Comparison of ENCODE assay signal across 9 mouse cellular contexts in genomic region chr8:125910365-125911228, GRCm38 (mm10). TPM values are rescaled to one million over a fixed set of nuclear protein-coding genes. Genes with fewer than 3 reads are reported as not detected.
A peak's percentile ranks its signal among the peaks of the same experiment; 100 is the strongest.
DNase-seq lines count a peak whose midpoint lies in the region; ATAC-seq and TF ChIP-seq lines count a peak whose summit lies in the region.
"Had no signal": no experiment of that assay in that cellular context is flagged by ENCODE, and none has a peak within 500 bp of the region (broad histone marks: within the 10 kb centered on the region; RNA-seq: fewer than 3 reads in every experiment).

Gene Map3k21 (plus strand): TSS chr8:125910450.

- peak within 1 kb of the TSS; percentile 99 for H3K4me2 ChIP-seq in heart, embryonic 13.5 days
- H3K4me2 ChIP-seq in limb, embryonic 12.5 days = peak within 1 kb of the TSS; percentile 100

- H3K9ac ChIP-seq in heart, embryonic 13.5 days = peak within 1 kb of the TSS; percentile 68
- peak within 1 kb of the TSS; percentile 54 for H3K9ac ChIP-seq in limb, embryonic 12.5 days (replicated peaks)

- H3K27me3 ChIP-seq in heart, embryonic 13.5 days (replicated peaks) = peaks cover 75% of the 10 kb centered on the region
- peaks cover 78% of the 10 kb centered on the region for H3K27me3 ChIP-seq in limb, embryonic 12.5 days

- DNase-seq in right cerebral cortex, postnatal 25 days = peak; percentile 38
- no peak for DNase-seq in right cerebral cortex, adult 18-20 months
- DNase-seq in neural tube, embryonic 10.5 days (ENCODE audit: extremely low spot score, low spot score) = peak; percentile 53
- DNase-seq in spleen, adult 18-20 months = no peak
- no peak for DNase-seq in spleen, postnatal 4 days (ENCODE audit: low spot score in 2 of 2)

- TF ChIP-seq POLR2A in cortical plate, adult 2 months (IDR thresholded peaks at IDR 0.05; ENCODE audit: extremely low read depth, insufficient read depth, low read length) = no peak

- no peak within 1 kb of the TSS for H3K27ac ChIP-seq in cortical plate, adult 2 months (ENCODE audit: insufficient read depth, low read length)
- H3K27ac ChIP-seq in heart, embryonic 13.5 days (replicated peaks) = no peak within 1 kb of the TSS
- H3K27ac ChIP-seq in limb, embryonic 12.5 days = no peak within 1 kb of the TSS

- under 1% methylated on average over 87 of the region's 93 CpGs for WGBS in heart, embryonic 13.5 days
- WGBS in limb, embryonic 12.5 days = under 1% methylated on average over 83 of the region's 93 CpGs

- no peak for TF ChIP-seq CTCF in cortical plate, adult 2 months (IDR thresholded peaks at IDR 0.05; ENCODE audit: extremely low read depth, insufficient read depth, low read length)

- peaks cover 3% of the 10 kb centered on the region; the same call in 1 of the 2 replicates for H3K9me3 ChIP-seq in heart, embryonic 13.5 days
- H3K9me3 ChIP-seq in limb, embryonic 12.5 days = 0 out of 2 replicates have a peak, but pooled peaks cover 5% of the 10 kb centered on the region

- no peaks in the 10 kb centered on the region for H3K4me1 ChIP-seq in cortical plate, adult 2 months (ENCODE audit: control insufficient read depth, insufficient read depth, low read length)
- peaks cover 12% of the 10 kb centered on the region for H3K4me1 ChIP-seq in heart, embryonic 13.5 days
- H3K4me1 ChIP-seq in limb, embryonic 12.5 days (replicated peaks) = peaks cover 20% of the 10 kb centered on the region

- H3K4me3 ChIP-seq in cortical plate, adult 2 months (ENCODE audit: insufficient read depth, low read length) = peak within 1 kb of the TSS; percentile 75
- peak within 1 kb of the TSS; percentile 67 for H3K4me3 ChIP-seq in heart, embryonic 13.5 days
- H3K4me3 ChIP-seq in limb, embryonic 12.5 days (replicated peaks) = peak within 1 kb of the TSS; percentile 60
- H3K4me3 ChIP-seq: myocyte had no signal

- ATAC-seq in heart, embryonic 13.5 days (ENCODE audit: extremely low read depth, insufficient number of reproducible peaks, low FRiP score, low TSS enrichment) = no peak
- peak; percentile 28; the same call in 1 of the 2 replicates for ATAC-seq in limb, embryonic 12.5 days (ENCODE audit: insufficient number of reproducible peaks, insufficient read depth, low FRiP score, low TSS enrichment, low read depth)

- no peaks in the 10 kb centered on the region for H3K36me3 ChIP-seq in heart, embryonic 13.5 days
- H3K36me3 ChIP-seq in limb, embryonic 12.5 days = no peaks in the 10 kb centered on the region

RNA-seq across cellular contexts. Expression of gene Map3k21, which starts in this region (rescaled TPM):
- polyA plus RNA-seq in cortical plate, adult 2 months (2012; rRNA removed) = 2.4 and 2.5 TPM in 2 replicates
- polyA plus RNA-seq in heart, embryonic 13.5 days (2015; fragmentation: Nextera tagmentation; extraction: Ambion mirVana) = 0.23 and 0.28 TPM in 2 replicates
- 0.06 TPM in 1 of 2 replicates, not detected in the other for polyA plus RNA-seq in limb, embryonic 12.5 days (2016; fragmentation: Nextera tagmentation; extraction: Ambion mirVana)
- polyA plus RNA-seq: myocyte had no signal

Comparison
In these comparisons a context has a peak if more than half of its experiments do, and no peak if none do; other contexts are left out.
1. DNase-seq: peak in right cerebral cortex, postnatal 25 days (single experiment) and neural tube, embryonic 10.5 days (single experiment); none in right cerebral cortex, adult 18-20 months (single experiment), spleen, adult 18-20 months (0 of 2) and spleen, postnatal 4 days (0 of 2).
2. Peak in ATAC-seq, H3K4me3 ChIP-seq, H3K9ac ChIP-seq and H3K4me2 ChIP-seq in limb, embryonic 12.5 days; RNA of the gene not detected or under 1 TPM.
3. Peak in every context shown above with its lines, with median percentiles within 50 percentile points of each other: H3K4me3 ChIP-seq.